Mouse (Mus musculus): ENCODE measurements at regions not wholly inside any gene's neighbourhood (a gene's known extent, or its start where the extent isn't known, plus 50 kb on each side); places are given as distances from the start of the nearest gene placed in this dataset.

- DNase-seq (ENCODE audit: low spot score in 2 of 2), result no peak
These were observed 615.5 kb downstream of the Prdm13 start for GRCm38 (mm10) chr4:21070198-21070785.

All from layer of hippocampus, postnatal 14 days (tissue).